Mouse (Mus musculus): ENCODE data around the gene Hs6st2.

DNA sequence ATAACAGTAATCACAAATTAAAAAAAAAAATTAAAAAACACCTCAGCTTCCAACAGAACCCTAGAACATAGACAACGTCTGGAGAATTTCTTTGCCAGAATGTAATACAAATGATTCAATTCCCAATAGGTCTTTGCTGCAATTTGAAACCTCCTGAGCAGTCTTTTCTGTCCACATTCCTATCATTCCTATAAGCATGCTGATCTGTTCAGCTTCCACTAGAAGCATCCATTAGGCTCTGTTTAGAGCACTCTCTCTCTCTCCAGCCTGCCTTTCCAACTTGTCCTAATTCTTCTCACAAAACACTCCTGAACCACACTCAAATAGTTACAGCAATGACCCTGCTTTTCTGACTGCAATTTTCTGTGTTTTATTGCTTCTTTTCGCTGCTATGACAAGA, 50.3 kb downstream of the Hs6st2 start:
- TF ChIP-seq CHD2 (IDR thresholded peaks at IDR 0.05; ENCODE audit: low read depth, low read length) (no peak), ZC3H11A (IDR thresholded peaks at IDR 0.05; ENCODE audit: borderline replicate concordance, low read depth, low read length) (no peak), HCFC1 (IDR thresholded peaks at IDR 0.05; ENCODE audit: borderline replicate concordance, insufficient read depth, low read length) (no peak)

Measured in ES-E14 (cell line).